Mouse (Mus musculus) heart, postnatal 0 days (tissue): ENCODE results near the gene Lhfpl4.

Source experiments
- CTCF ChIP-seq: IDR thresholded peaks from 2 replicates; pipeline ENCODE4 v1.5.1; 2016; ENCODE audit warnings: antibody characterized with exemption, control low read depth, low read depth
- EP300 ChIP-seq: IDR thresholded peaks from 2 replicates; pipeline ENCODE4 v1.6.1; 2016; ENCODE audit warnings: antibody characterized with exemption, low read depth

DNA sequence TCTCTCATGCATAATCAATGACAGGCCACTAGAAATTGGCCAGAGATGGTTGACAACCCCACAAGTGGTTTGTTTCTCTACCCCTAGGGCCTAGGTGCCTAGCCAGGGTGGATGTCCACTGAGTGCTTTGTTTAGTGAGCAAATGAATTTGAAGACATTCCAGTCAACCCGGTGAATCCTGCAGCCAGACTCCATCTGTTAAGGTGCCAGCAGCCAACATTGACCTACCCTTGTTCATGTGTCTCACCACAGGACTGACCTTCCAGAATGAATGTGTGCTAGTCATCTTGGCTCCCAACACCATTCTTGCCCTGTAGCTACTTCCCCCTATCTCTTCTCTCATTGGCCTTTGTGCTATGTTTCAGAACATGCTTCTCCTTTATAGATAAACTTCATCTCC lies 33.2 kb downstream of the Lhfpl4 start:
- TF ChIP-seq CTCF (no peak), EP300 (no peak)
